Mouse (Mus musculus) heart, embryonic 12.5 days (tissue): ENCODE measurements around the gene Pitpnb. TPM values are rescaled to one million over a fixed set of nuclear protein-coding genes. Genes with fewer than 3 reads are reported as not detected.

Experiments used
- ATAC-seq: fragments of 200-750 bp; cut with Nextera tagmentation; 2 replicates; pipeline ENCODE4 v1.8.0; 2017; ENCODE audit warnings: moderate TSS enrichment, moderate library complexity; ENCODE audit not compliant: insufficient number of reproducible peaks, low FRiP score
- H3K27ac ChIP-seq: fragments of 300-500 bp; sonication (generic); 2 replicates; pipeline ENCODE4 v1.5.1; 2016; ENCODE audit warnings: mild to moderate bottlenecking, moderate library complexity; ENCODE audit not compliant: poor library complexity, severe bottlenecking
- H3K27me3 ChIP-seq: fragments of 300-500 bp; sonication (generic); replicated peaks from 2 replicates; pipeline ENCODE4 v1.6.1; 2016; ENCODE audit warnings: mild to moderate bottlenecking, moderate library complexity
- H3K36me3 ChIP-seq: fragments of 300-500 bp; sonication (generic); 2 replicates; pipeline ENCODE4 v1.6.1; 2016; ENCODE audit warnings: mild to moderate bottlenecking, moderate library complexity
- H3K4me1 ChIP-seq: fragments of 300-500 bp; sonication (generic); replicated peaks from 2 replicates; pipeline ENCODE4 v1.6.1; 2016; ENCODE audit warnings: mild to moderate bottlenecking
- H3K4me2 ChIP-seq: fragments of 300-500 bp; sonication (generic); 2 replicates; pipeline ENCODE4 v1.6.1; 2016; ENCODE audit warnings: mild to moderate bottlenecking, moderate library complexity
- H3K4me3 ChIP-seq: fragments of 300-500 bp; sonication (generic); 2 replicates; pipeline ENCODE4 v1.5.1; 2016; ENCODE audit warnings: mild to moderate bottlenecking
- H3K9ac ChIP-seq: fragments of 300-500 bp; sonication (generic); 2 replicates; pipeline ENCODE4 v1.6.1; 2016; ENCODE audit warnings: mild to moderate bottlenecking, moderate library complexity
- H3K9me3 ChIP-seq: fragments of 300-500 bp; sonication (generic); replicated peaks from 2 replicates; pipeline ENCODE4 v1.6.1; 2016; ENCODE audit warnings: mild to moderate bottlenecking, moderate library complexity
- WGBS: fragments of 180-500 bp; shearing (Covaris S2); methylation state at CpG from one replicate; pipeline ENCODE4 v1.1.7; 2016; 5-methylcytosine and 5-hydroxymethylcytosine counted together
- polyA plus RNA-seq: library from polyadenylated mRNA; unstranded; fragments of >200 nt; fragmentation: Nextera tagmentation; extraction: Ambion mirVana; gene quantifications from 2 replicates; pipeline ENCODE4 v1.2.1, GENCODE M21; 2016

Gene Pitpnb
- polyA plus RNA-seq, 1 experiment from 2014 or later: 79.9 TPM

DNA sequence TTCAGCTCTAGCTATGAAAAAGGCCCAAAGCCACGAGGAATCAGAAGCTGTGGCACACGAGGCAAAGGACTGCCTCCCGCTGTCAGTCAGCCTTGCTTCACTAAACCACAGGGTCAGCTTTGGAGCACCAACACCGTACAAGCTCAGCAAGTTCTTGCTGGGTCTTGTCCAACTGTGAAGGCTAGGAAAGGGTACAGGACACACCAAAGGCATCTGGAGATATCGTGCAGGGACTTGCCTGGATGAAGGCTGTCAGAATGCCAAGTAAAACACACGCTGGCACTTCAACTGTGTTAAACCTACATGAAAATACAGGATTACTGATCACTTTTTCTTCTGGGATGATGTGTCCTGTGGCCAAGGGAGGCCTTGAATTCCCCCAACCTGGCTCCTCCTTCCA lies 20.4 kb upstream of the Pitpnb start:
- Histone ChIP-seq H3K9ac (no peak overlapping the region), H3K36me3 (no peaks in the 10 kb centered on the region), H3K27me3 (no peaks in the 10 kb centered on the region), H3K4me2 (no peak overlapping the region), H3K4me3 (no peak overlapping the region), H3K27ac (no peak overlapping the region), H3K9me3 (peaks cover 19% of the 10 kb centered on the region), H3K4me1 (no peaks in the 10 kb centered on the region)
- ATAC-seq: no peak
- 54% methylated on average over 6 of the region's 6 CpGs for WGBS

DNA sequence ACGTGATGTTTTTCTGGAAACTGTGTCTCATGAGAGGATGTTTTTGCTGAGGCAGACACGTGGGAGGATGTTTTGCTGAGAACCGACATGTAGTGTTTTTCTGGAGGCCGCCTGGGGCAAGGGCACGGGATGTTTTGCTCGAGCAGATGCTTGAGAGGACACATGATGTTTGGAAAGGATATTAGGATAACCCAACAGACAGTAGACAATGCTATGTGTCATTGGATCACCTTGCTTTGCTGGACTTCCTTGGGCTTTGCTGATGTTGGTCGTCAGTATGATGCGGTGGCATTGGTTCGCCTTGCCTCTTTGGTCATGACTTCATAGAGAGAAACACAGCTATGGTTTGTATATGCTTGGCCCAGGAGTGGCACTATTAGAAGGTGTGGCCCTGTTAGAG lies 16.7 kb upstream of the Pitpnb start:
- Histone ChIP-seq H3K27ac (no peak overlapping the region), H3K9ac (no peak overlapping the region), H3K4me3 (no peak overlapping the region), H3K4me2 (no peak overlapping the region), H3K36me3 (no peaks in the 10 kb centered on the region), H3K9me3 (peaks cover 18% of the 10 kb centered on the region), H3K4me1 (no peaks in the 10 kb centered on the region), H3K27me3 (no peaks in the 10 kb centered on the region)
- 81% methylated on average over 9 of the region's 9 CpGs for WGBS
- ATAC-seq: no peak

DNA sequence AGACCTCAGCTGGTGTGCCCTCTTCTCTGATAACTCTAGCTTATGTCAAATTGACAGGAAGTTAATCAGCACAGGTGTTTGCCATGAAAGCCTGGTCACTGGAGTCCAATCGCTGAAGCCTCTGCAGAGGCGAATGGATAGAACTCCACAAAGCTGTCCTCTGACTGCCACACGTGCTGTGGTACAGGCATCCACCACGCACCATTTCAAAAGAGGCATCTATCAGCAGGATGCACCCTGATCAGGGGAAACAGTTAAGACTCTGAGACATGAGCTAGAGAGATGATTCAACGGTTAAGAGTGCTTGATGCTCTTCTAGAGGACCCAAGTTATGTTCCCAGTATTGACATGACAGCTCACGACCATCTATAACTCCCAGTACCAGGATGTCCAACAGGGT lies 15.5 kb upstream of the Pitpnb start:
- Histone ChIP-seq H3K4me1 (no peaks in the 10 kb centered on the region), H3K36me3 (no peaks in the 10 kb centered on the region), H3K4me3 (no peak overlapping the region), H3K9me3 (peaks cover 18% of the 10 kb centered on the region), H3K9ac (no peak overlapping the region), H3K4me2 (no peak overlapping the region), H3K27ac (no peak overlapping the region), H3K27me3 (no peaks in the 10 kb centered on the region)
- 78% methylated on average over 6 of the region's 6 CpGs for WGBS
- no peak for ATAC-seq

DNA sequence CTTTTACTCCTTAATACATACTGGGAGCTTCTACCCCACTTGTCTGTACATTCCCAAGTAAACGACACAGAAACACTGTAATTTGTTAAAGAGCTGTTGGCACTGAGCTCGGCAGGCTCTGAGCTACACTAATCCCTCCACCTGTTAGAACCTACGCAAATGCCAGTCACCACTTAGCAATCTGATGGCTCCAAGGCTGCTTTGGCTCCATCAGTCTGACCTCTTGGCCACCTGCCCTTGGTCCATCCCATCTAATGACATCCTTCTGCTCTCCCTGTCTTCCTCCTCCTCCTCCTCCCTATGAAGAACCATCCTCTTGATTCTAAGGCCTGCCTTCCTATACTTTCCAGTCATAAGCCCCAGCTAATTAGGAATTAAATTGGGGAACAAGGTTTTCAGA lies 13.0 kb upstream of the Pitpnb start:
- Histone ChIP-seq H3K27ac (no peak overlapping the region), H3K4me2 (no peak overlapping the region), H3K27me3 (no peaks in the 10 kb centered on the region), H3K4me1 (no peaks in the 10 kb centered on the region), H3K9me3 (peaks cover 13% of the 10 kb centered on the region), H3K36me3 (no peaks in the 10 kb centered on the region), H3K9ac (no peak overlapping the region), H3K4me3 (no peak overlapping the region)
- WGBS: 61% methylated on average over 3 of the region's 3 CpGs
- ATAC-seq: no peak

DNA sequence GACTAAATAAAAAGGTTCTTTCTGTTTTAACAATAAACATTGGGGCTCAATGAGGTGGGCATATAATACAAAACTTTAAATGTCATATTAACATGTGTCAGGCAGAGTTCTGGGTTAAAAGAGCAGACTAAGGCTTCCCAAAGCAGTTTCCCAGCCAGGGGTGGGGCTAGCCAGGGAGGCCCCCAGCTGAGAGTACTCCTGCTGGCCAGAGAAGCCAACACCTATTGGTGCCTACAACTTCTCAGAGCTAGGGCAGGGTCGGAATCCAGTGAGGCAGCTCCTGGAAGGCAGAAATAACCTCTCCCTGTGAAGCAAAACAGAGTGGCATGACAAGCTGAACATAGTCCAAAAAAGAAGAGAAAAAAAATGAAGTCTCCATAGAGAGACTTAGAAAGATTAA lies 11.6 kb upstream of the Pitpnb start:
- no peak for ATAC-seq
- no peak overlapping the region for H3K27ac ChIP-seq
- WGBS: 58% methylated on average over 1 of the region's 1 CpGs
- peaks cover 7% of the 10 kb centered on the region for H3K9me3 ChIP-seq
- H3K4me1 ChIP-seq: no peaks in the 10 kb centered on the region
- H3K27me3 ChIP-seq: no peaks in the 10 kb centered on the region
- no peaks in the 10 kb centered on the region for H3K36me3 ChIP-seq
- H3K4me3 ChIP-seq: no peak overlapping the region
- no peak overlapping the region for H3K9ac ChIP-seq
- H3K4me2 ChIP-seq: no peak overlapping the region

DNA sequence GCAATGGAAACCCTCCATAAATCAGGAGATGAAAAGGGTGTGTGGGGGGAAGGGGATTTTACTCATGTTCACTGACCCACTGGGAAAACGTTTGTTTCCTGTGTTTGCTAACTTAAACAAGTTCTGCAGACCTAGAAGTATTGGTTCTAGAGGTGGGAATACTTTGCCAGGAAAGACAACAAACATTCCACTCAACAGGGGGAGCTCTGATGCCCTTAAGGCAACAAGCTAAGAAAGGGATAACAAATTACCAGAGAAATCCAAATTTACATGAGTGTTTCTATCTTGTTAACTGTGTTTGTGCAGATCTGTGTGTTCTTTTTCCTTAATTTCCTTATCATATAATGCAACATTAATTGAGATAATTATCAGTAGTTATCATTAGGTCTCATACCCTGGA lies 4.8 kb upstream of the Pitpnb start:
- no peaks in the 10 kb centered on the region for H3K36me3 ChIP-seq
- 0 out of 2 replicates have a peak, but pooled peaks cover 10% of the 10 kb centered on the region for H3K9me3 ChIP-seq
- no peak for ATAC-seq
- no peak overlapping the region for H3K4me2 ChIP-seq
- no peak overlapping the region for H3K27ac ChIP-seq
- WGBS: 9% methylated on average over 1 of the region's 1 CpGs
- H3K4me3 ChIP-seq: no peak overlapping the region
- no peaks in the 10 kb centered on the region for H3K27me3 ChIP-seq
- H3K9ac ChIP-seq: no peak overlapping the region
- H3K4me1 ChIP-seq: peaks cover 6% of the 10 kb centered on the region; the same call in 1 of the 2 replicates

DNA sequence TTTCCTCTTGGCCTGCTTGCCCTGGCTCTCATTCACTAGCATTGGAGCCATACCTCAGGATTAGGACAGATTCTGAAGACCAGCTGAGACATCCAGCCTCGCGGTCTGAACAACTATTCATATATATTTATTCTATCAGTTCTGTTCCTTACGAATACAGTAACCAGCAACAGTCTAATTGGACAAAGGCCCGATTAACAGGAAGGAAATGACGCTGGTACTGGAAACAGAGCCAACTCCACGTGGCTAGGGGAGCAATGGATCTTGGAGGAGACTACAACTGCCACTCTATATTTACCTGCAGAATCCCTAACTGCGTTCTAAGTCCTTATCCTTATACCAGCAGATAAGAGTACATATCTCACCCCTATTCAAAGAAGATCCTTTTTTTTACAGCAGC lies 3.1 kb upstream of the Pitpnb start:
- Histone ChIP-seq H3K27me3 (no peaks in the 10 kb centered on the region), H3K9ac (no peak overlapping the region), H3K4me3 (no peak overlapping the region), H3K36me3 (no peaks in the 10 kb centered on the region), H3K27ac (no peak overlapping the region), H3K4me2 (no peak overlapping the region), H3K4me1 (peaks cover 14% of the 10 kb centered on the region), H3K9me3 (0 out of 2 replicates have a peak, but pooled peaks cover 10% of the 10 kb centered on the region)
- 66% methylated on average over 7 of the region's 7 CpGs for WGBS
- ATAC-seq: no peak

DNA sequence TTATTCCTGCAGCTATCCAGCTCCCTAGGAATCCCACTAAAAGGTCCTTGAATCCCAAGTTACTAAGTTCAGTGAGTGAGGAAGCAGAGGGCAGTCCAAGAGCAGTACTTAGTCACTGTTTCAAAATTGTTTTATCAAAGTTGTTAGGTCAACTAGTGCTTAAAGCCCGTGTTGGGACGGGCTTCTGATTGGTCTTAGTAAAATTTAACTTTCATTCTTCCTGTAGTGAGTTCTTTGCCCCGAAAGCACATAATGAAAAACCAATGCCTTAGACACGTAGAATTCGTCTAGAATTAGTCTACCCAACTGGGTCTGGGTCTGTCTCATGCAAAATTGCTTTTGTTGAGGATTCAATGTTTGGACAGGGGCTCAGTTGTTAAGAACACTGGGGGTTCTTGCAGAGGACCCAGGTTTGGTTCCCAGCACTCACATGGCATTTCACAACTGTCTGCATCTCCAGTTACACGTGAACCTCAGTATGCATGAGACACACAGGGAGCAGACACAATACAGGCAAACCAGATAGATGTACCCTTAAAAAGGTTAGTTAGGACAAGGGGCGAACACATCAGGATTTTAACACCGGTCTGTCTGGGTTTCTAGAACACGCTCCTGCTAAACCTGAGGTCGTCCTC lies 664 bp upstream of the Pitpnb start:
- Histone ChIP-seq H3K4me2 (peak overlapping the region; percentile 78), H3K9me3 (0 out of 2 replicates have a peak, but pooled peaks cover 10% of the 10 kb centered on the region), H3K27me3 (no peaks in the 10 kb centered on the region), H3K36me3 (peaks cover 14% of the 10 kb centered on the region), H3K4me3 (peak overlapping the region; percentile 91), H3K9ac (peak overlapping the region; percentile 79), H3K27ac (peak overlapping the region; percentile 77), H3K4me1 (peaks cover 14% of the 10 kb centered on the region)
- WGBS: 26% methylated on average over 10 of the region's 10 CpGs
- ATAC-seq: 0 out of 2 replicates have a peak, but pooled peaks have one; percentile 4

DNA sequence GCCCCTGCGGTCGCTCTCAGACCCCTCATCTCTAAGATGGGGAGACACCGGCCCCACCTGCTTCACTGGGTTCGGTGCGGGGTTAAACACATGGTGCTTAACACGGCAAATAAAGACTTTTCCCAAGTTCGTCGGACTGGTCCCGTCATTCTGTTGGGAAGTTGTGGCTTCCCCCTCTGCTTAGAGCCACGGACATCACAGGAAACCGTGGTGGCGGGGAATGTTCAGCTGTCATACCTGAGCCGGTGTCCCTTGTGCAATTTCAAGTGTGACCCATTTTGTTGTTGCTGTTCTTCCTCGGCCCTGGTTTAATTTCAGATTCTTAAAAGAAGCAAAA lies 504 bp downstream of the Pitpnb start:
- peaks cover 21% of the 10 kb centered on the region for H3K36me3 ChIP-seq
- peak overlapping the region; percentile 97 for H3K9ac ChIP-seq
- peaks cover 18% of the 10 kb centered on the region for H3K4me1 ChIP-seq
- H3K4me3 ChIP-seq: peak overlapping the region; percentile 91
- H3K9me3 ChIP-seq: 0 out of 2 replicates have a peak, but pooled peaks cover 6% of the 10 kb centered on the region
- ATAC-seq: no peak; the same call in 1 of the 2 replicates
- H3K4me2 ChIP-seq: peak overlapping the region; percentile 78
- H3K27ac ChIP-seq: peak overlapping the region; percentile 69; the same call in 1 of the 2 replicates
- H3K27me3 ChIP-seq: no peaks in the 10 kb centered on the region
- WGBS: under 1% methylated on average over 14 of the region's 14 CpGs

DNA sequence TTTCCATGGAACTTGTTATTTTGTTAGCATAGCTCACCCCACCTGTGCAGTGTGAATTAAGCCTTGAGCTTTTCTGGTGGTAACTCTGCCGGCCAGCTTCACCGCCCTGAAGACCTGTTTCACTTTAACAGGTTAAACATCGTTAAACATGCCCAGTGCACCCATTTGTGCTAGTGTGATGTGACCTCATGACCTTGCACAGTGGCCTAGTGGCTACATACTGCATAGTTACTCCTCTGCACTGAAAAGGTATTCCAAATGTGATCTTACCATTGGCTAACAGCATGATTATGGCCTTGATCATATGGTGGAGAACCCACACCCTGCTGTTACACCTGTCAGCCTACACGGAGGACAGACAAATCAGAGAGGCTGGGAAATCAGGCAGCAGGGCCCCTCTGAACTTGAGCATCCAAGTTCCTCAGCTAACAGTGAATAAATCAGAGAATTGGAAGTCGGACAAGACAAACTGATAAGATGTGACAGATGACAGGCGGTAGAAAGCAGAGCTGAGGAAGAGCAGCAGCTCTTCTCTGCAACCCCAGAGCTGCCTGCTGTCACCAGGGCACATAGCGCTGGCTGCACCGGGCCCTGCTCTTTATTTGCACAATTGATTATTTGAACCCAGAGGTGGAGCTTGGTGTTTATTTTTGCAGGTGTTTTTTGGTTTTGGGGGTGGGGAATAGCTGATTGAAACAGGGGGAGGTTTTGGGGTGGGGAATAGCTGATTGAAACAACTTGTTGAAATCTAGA lies 5.6 kb downstream of the Pitpnb start:
- Histone ChIP-seq H3K27me3 (no peaks in the 10 kb centered on the region), H3K9me3 (no peaks in the 10 kb centered on the region), H3K27ac (no peak overlapping the region), H3K4me2 (no peak overlapping the region), H3K9ac (no peak overlapping the region), H3K36me3 (peaks cover 56% of the 10 kb centered on the region), H3K4me1 (peaks cover 15% of the 10 kb centered on the region), H3K4me3 (no peak overlapping the region)
- 73% methylated on average over 8 of the region's 8 CpGs for WGBS
- no peak for ATAC-seq

DNA sequence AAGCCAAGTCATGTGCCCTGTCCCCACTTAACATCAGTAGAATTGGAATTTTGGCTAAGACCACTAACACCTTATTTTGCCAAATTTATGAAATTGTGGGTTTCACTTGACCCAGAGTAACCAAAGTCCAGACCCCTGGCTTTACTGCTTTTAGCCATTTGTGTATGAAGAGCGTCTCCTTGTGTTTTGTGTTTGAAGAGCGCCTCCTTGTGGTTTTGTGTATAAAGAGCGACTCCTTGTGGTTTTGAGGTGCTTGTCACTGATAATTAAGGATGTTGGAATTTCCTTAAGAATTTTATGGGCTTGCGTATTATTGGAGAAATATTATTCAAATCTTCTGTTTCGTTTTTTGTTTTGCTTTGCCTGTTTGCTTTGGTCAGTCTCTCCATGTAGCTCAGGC lies 11.0 kb downstream of the Pitpnb start:
- Histone ChIP-seq H3K9ac (no peak overlapping the region), H3K27ac (no peak overlapping the region), H3K36me3 (peaks cover 66% of the 10 kb centered on the region), H3K9me3 (no peaks in the 10 kb centered on the region), H3K27me3 (no peaks in the 10 kb centered on the region), H3K4me3 (no peak overlapping the region), H3K4me2 (no peak overlapping the region), H3K4me1 (no peaks in the 10 kb centered on the region)
- WGBS: 50% methylated on average over 5 of the region's 5 CpGs
- no peak for ATAC-seq
